Mouse (Mus musculus): ENCODE measurements around the gene Enkur.

Gene Enkur

DNA sequence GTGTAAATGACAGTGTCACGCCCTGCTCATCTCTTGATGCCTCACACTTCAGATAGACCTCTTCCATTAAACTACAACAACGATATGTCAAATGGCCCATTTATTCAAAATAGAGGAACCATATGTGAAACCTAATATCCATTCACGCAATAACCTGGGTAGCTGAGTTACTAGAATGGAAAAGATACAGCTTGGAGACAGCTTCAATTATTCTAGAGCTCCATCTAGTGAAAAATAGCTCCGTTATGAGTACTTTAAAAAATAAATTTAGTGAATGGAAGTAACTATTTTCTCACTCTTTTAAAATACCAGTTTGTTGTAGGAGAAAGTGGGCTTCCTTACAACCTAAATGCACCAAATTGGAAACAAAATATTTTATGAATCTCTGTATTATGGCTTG is 16.6 kb downstream of the Enkur start:
- peak in 1 of 2 experiments; percentile 8 for DNase-seq (ENCODE audit: low spot score in 2 of 2)

DNA sequence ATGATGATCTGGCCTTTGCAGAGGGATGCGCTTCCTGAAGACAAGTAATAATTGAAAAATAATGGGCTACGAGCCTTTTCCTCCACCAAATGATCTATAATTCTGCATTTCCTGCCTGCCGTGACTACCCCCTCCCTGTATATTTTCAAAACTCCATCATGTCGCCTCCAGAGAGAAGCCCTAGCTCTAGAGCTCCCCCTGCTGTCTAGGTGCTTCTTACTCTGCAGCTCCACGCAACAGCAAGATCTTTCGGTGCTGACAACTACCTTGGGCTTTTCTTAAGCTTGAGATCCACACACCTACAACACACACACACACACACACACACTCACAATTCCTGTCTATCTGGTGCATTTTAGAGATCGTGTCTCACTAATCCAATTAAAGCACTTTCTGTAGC is 17.6 kb downstream of the Enkur start:
- DNase-seq (ENCODE audit: low spot score in 2 of 2): peak; percentile 76 to 86

DNA sequence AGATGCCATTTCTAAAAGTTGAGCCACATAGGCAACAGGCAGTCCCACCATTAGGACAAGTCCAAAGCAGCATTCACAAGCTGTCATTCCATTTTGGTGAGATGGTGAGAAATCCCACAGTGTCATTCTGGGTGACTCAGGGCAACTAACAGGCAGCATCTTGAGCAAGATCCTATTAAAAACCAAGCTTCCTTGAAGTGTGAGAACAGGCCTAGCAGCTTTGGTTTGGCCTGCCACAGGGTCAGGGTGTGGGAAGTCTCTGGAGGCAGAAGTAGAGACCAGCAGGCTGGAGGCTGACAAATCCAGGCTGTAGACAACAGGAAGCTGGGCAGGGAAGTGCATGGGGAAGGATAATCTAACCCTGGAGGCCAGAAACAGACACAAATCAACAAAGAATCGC is 22.4 kb downstream of the Enkur start:
- no peak for DNase-seq (ENCODE audit: low spot score in 2 of 2)

DNA sequence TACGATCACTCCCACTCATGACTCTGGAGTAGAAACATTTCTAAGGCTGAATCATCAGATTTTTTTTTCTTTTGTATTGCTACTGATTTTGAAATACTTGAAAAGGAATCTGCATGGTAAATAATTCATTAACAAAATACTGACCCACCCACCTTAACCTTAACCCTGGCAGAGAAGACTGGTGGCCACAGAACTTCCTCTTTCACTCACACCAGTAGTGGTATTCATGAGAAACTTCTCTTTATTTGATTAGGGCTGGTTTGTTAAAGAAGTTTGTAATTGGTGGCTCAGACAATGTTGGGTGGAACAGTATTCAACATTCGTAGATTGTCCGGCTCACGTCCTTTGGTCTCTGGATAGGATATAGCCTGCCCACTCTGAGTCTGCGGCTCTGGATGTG is 26.0 kb downstream of the Enkur start:
- DNase-seq (ENCODE audit: low spot score in 2 of 2): no peak

DNA sequence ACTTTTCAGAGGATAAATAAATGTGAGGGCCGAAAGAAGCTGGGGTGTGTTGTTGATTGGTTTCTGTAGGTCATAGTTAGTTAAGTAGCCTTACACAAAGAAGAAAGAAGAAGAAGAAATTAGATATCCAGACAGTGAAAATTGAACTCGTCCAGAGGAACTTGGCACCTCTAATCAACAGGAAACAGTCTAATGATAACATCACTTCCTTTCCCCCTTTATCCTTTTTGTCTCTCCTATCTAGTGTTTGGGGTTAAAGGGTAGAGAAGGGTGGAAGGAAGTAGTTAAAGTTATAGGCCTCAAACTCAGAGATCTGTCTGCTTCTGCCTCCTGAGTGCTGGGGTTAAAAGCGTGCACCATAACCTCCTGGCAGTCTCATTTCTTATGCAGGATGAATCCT is 32.4 kb downstream of the Enkur start:
- DNase-seq (ENCODE audit: low spot score in 2 of 2): no peak

DNA sequence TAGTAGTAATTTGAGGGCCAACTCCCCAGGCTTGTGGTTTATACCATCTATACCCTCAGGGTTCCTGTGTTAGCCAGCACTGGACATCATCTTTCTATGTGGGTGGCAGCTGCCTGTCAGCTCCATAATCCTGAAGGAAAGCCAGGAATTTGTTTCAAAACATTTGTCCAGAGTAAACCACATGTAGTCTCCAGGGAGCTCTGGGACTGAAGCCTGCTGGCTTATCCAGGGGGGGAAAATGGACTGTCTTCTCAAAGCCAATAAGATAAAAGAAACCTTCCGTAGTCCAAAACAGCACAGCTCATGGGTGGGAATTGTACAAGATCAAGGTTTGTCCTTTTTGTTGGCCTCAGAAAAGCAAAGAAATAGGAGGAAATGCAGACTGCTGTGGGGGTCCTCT is 37.2 kb downstream of the Enkur start:
- no peak for DNase-seq (ENCODE audit: low spot score in 2 of 2)

DNA sequence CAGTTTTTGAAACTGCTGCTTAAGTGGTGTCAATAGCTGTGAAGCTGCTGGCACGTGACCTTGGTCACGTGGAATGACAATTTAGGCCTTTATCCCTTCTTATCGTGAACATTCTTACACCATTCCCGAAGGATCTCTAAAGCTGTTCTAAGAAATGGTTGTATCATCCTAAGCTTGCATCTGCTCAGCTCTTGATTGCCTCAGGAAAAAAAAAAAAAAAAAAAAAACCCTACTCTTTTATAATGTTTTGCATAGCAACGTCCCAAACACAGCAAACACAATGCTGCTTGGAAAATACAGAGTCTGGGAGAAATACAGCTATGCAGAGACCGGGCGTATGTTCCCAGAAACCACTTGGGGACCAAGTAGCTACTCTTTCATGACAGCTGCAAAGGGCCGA is 40.9 kb downstream of the Enkur start:
- no peak for DNase-seq (ENCODE audit: low spot score in 2 of 2)

DNA sequence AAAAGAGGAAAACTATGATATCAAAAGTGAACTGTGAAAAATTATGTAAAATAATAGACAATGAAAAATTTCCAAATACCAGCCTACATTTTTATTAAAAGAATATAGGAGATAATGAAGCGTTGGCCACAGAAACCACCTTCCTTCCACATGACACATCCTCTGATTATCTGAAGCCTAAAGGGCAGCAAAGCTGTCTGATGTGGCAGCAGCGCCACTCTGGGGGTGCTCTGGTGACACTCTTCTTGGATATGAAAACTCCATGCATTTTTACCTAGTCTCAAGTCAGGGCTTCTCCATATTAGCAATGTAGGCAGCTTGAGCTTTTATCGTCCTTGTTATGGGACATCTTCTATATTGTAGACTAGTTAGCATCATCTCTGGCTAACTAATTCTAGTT is 51.7 kb downstream of the Enkur start:
- DNase-seq (ENCODE audit: low spot score in 2 of 2): no peak

DNA sequence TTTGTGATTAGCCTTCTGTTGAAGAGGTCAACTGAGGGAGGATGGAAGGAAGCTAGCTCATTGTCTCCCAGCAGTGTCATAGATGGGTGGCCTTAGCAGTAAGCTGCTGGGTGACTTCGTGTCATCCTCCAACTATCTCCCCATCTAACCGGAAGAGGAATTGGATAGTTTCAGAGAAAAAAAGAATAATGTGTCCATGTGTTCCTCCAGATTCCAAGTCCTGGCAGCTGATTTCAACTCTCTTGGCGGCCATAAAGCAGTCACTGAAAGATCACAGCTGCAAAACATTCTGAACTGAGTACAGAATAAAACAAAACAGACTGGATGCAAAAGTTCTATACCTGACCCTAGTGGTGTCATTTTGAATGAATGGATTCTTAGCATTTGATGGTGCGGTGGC is 58.0 kb downstream of the Enkur start:
- DNase-seq (ENCODE audit: low spot score in 2 of 2): no peak

DNA sequence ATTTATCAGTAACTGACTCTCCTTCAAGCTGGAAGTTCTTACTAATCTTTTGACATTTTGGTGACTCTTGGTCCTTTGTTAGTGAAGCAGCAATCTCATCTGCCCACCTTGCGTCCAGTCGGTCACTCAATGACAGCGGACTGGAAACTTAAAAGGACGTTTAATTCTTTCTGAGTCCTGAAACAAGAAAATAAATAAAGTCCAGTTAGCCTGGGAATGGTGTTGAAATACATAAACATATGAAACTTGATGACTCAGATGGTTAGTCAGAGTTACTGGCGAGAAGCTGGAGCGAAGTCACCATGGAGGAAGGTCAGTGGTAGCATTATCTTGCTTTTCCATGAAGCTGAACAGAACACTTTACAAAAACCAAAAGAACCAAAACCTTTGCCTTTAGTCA is 58.7 kb downstream of the Enkur start:
- no peak for DNase-seq (ENCODE audit: low spot score in 2 of 2)

DNA sequence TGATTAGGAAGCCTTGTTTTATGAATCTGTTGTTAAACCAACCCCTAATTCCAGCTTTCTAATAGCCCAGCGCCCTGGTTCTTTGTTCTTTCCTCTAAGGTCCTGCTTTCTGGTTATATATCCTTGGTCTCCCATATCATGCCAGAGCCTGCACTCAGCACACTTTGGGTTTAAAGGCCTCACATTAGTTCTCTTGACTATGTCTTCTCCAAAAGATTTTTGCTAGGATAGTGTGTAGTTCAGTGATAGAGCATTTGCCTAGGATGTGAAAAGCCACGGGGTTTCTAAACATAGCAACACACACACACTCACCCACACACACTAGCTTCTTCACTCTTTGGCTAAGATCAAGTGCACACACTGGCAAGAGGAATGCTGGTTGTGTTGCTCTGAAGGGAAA is 62.5 kb downstream of the Enkur start:
- peak; percentile 14 to 19 for DNase-seq (ENCODE audit: low spot score in 2 of 2)

DNA sequence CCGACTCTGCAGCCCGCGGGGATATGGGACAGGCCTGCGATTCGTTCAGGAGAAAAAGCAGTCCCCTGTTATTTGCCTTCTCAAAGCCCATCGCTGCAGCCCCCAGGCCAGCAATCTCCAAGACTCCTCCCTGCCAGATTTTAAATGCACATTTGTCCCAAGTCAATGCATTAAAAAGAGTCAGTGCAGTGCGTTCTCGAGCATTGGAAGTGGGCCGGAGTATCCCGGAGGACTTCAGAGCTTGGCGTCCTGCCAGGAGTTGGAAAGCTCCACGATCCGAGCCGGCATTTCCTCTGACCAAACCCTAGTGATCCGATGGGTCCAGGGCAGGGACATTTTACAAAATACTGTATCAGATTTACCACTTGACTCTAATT is 63.0 kb downstream of the Enkur start:
- peak; percentile 28 to 36 for DNase-seq (ENCODE audit: low spot score in 2 of 2)

DNA sequence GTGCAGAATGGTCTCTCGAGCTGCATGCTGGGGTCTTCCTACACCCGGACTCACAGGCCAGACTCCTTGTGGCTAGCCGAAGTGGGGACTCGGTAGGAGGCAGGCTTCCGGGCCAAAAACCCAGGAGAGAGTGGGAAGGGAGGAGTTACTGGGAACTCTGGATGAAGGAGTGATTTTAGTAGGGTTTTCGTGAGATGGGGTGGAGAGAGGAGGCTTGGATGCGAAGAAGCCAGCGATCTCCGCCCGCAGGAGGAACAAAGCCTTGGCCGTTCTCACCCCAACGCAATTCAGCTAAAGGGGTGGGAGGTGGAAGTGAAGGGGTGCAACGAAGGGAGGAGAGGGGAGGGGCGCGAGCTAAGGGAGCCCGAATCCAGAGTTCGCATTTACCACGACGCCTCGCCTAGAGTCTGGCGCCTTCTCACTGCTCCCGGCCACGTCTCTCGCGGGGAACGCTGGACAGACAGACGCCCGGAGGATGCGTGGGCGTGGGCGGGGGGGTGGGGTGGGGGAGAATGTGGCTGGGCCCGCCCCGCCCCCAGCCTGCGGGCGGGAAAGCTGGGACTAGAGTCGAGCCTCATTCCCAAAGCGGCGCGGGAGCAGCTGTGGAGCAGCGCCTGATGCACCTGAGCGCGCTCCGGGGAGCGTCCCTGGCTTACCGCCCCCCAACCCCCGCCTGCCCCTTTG is 63.5 kb downstream of the Enkur start:
- peak; percentile 36 to 38 for DNase-seq (ENCODE audit: low spot score in 2 of 2)

DNA sequence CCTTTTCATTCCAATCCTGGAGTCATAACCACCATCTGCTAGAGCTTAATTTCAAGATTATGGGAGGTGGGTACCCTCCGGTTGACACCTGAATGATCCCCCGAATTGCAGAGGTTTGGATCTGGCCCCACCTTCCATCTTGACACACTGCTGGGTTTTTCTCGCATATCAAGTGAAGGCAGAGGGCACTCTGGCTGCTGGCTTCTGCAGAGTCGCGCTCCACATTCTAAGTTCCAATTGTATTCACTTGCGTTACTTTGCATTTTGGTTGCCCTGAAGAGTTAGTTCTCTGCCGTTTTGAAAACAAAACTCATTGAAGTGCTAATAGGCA is 64.0 kb downstream of the Enkur start:
- DNase-seq (ENCODE audit: low spot score in 2 of 2): peak in 1 of 2 experiments; percentile 31

Measured in right cerebral cortex, adult 2 months (tissue).